Mouse (Mus musculus) ES-Bruce4 (cell line): ENCODE data around the gene Gm19345.
A peak's percentile ranks its signal among the peaks of the same experiment; 100 is the strongest.

Source experiments
- CTCF ChIP-seq: IDR thresholded peaks from one replicate; pipeline ENCODE4 v1.8.1; 2011; ENCODE audit warnings: low read depth, low read length
- EP300 ChIP-seq: IDR thresholded peaks from 2 replicates; pipeline ENCODE4 v1.6.1; 2011; ENCODE audit warnings: low read depth, low read length; ENCODE audit not compliant: insufficient read depth
- POLR2A ChIP-seq: IDR thresholded peaks from one replicate; pipeline ENCODE4 v1.8.1; 2011; ENCODE audit warnings: low read length; ENCODE audit not compliant: insufficient read depth

GRCm38 (mm10) chr7:19817382-19818105, 34.3 kb upstream of the Gm19345 start:
- peak; percentile 98 for TF ChIP-seq EP300
- TF ChIP-seq CTCF: no peak
- TF ChIP-seq POLR2A: no peak
